Mouse (Mus musculus): ENCODE measurements around the gene Nkx2-5. TPM values are rescaled to one million over a fixed set of nuclear protein-coding genes. Genes with fewer than 3 reads are reported as not detected.

Nkx2-5 gene
- polyA plus RNA-seq, 1 experiment from 2014 or later = 1.8 TPM

GRCm38 (mm10) chr17:26795386-26795785 is 49.4 kb downstream of the Nkx2-5 start:
- 76% methylated on average over 7 of the region's 7 CpGs for WGBS
- no peak for DNase-seq (ENCODE audit: low spot score)
- Histone ChIP-seq H3K9me3 (replicated peaks; ENCODE audit: control insufficient read depth, low read length) (no peaks in the 10 kb centered on the region), H3K4me3 (ENCODE audit: low read depth, low read length) (no peak overlapping the region), H3K27me3 (ENCODE audit: control insufficient read depth, insufficient read depth, low read length) (no peaks in the 10 kb centered on the region), H3K9ac (replicated peaks; ENCODE audit: low read length) (no peak overlapping the region), H3K36me3 (replicated peaks; ENCODE audit: control insufficient read depth, insufficient read depth, low read depth, low read length) (peaks cover 3% of the 10 kb centered on the region; the same call in 1 of the 2 replicates), H3K4me2 (ENCODE audit: low read depth, low read length) (no peak overlapping the region), H3K4me1 (ENCODE audit: control insufficient read depth, insufficient read depth, low read length) (no peaks in the 10 kb centered on the region), H3K27ac (replicated peaks; ENCODE audit: low read depth, low read length) (no peak overlapping the region)
- no peak for ATAC-seq (replicated peaks; ENCODE audit: insufficient number of reproducible peaks, low FRiP score, low TSS enrichment, low read depth)

GRCm38 (mm10) chr17:26794744-26795143 is 50.1 kb downstream of the Nkx2-5 start:
- H3K27me3 ChIP-seq (ENCODE audit: control insufficient read depth, insufficient read depth, low read length) = no peaks in the 10 kb centered on the region
- H3K36me3 ChIP-seq (replicated peaks; ENCODE audit: control insufficient read depth, insufficient read depth, low read depth, low read length) = peaks cover 3% of the 10 kb centered on the region; the same call in 1 of the 2 replicates
- no peaks in the 10 kb centered on the region for H3K4me1 ChIP-seq (ENCODE audit: control insufficient read depth, insufficient read depth, low read length)
- ATAC-seq (replicated peaks; ENCODE audit: insufficient number of reproducible peaks, low FRiP score, low TSS enrichment, low read depth) (no peak), DNase-seq (ENCODE audit: low spot score) (peak; percentile 52)
- no peak overlapping the region for H3K4me3 ChIP-seq (ENCODE audit: low read depth, low read length)
- H3K27ac ChIP-seq (replicated peaks; ENCODE audit: low read depth, low read length) = no peak overlapping the region
- WGBS = 22% methylated on average over 3 of the region's 3 CpGs
- no peak overlapping the region for H3K9ac ChIP-seq (replicated peaks; ENCODE audit: low read length)
- H3K9me3 ChIP-seq (replicated peaks; ENCODE audit: control insufficient read depth, low read length) = no peaks in the 10 kb centered on the region
- no peak overlapping the region for H3K4me2 ChIP-seq (ENCODE audit: low read depth, low read length)

GRCm38 (mm10) chr17:26793068-26793765 is 51.6 kb downstream of the Nkx2-5 start:
- WGBS = 81% methylated on average over 5 of the region's 5 CpGs
- Histone ChIP-seq H3K9me3 (replicated peaks; ENCODE audit: control insufficient read depth, low read length) (no peaks in the 10 kb centered on the region), H3K27me3 (ENCODE audit: control insufficient read depth, insufficient read depth, low read length) (no peaks in the 10 kb centered on the region), H3K27ac (replicated peaks; ENCODE audit: low read depth, low read length) (no peak overlapping the region), H3K36me3 (replicated peaks; ENCODE audit: control insufficient read depth, insufficient read depth, low read depth, low read length) (peaks cover 3% of the 10 kb centered on the region; the same call in 1 of the 2 replicates), H3K9ac (replicated peaks; ENCODE audit: low read length) (no peak overlapping the region), H3K4me2 (ENCODE audit: low read depth, low read length) (no peak overlapping the region), H3K4me1 (ENCODE audit: control insufficient read depth, insufficient read depth, low read length) (no peaks in the 10 kb centered on the region), H3K4me3 (ENCODE audit: low read depth, low read length) (no peak overlapping the region)
- DNase-seq (ENCODE audit: low spot score) (no peak), ATAC-seq (replicated peaks; ENCODE audit: insufficient number of reproducible peaks, low FRiP score, low TSS enrichment, low read depth) (no peak)

GRCm38 (mm10) chr17:26792096-26792495 is 52.7 kb downstream of the Nkx2-5 start:
- no peak overlapping the region for H3K9ac ChIP-seq (replicated peaks; ENCODE audit: low read length)
- H3K36me3 ChIP-seq (replicated peaks; ENCODE audit: control insufficient read depth, insufficient read depth, low read depth, low read length) = peaks cover 3% of the 10 kb centered on the region; the same call in 1 of the 2 replicates
- no peaks in the 10 kb centered on the region for H3K27me3 ChIP-seq (ENCODE audit: control insufficient read depth, insufficient read depth, low read length)
- H3K4me1 ChIP-seq (ENCODE audit: control insufficient read depth, insufficient read depth, low read length) = no peaks in the 10 kb centered on the region
- H3K9me3 ChIP-seq (replicated peaks; ENCODE audit: control insufficient read depth, low read length) = no peaks in the 10 kb centered on the region
- H3K27ac ChIP-seq (replicated peaks; ENCODE audit: low read depth, low read length) = no peak overlapping the region
- no peak for ATAC-seq (replicated peaks; ENCODE audit: insufficient number of reproducible peaks, low FRiP score, low TSS enrichment, low read depth)
- H3K4me3 ChIP-seq (ENCODE audit: low read depth, low read length) = no peak overlapping the region
- WGBS = 88% methylated on average over 15 of the region's 15 CpGs
- no peak overlapping the region for H3K4me2 ChIP-seq (ENCODE audit: low read depth, low read length)
- no peak for DNase-seq (ENCODE audit: low spot score)

GRCm38 (mm10) chr17:26791580-26791979 is 53.2 kb downstream of the Nkx2-5 start:
- H3K36me3 ChIP-seq (replicated peaks; ENCODE audit: control insufficient read depth, insufficient read depth, low read depth, low read length) = peaks cover 3% of the 10 kb centered on the region; the same call in 1 of the 2 replicates
- H3K9ac ChIP-seq (replicated peaks; ENCODE audit: low read length) = no peak overlapping the region
- no peak overlapping the region for H3K27ac ChIP-seq (replicated peaks; ENCODE audit: low read depth, low read length)
- WGBS = 77% methylated on average over 7 of the region's 7 CpGs
- no peak for ATAC-seq (replicated peaks; ENCODE audit: insufficient number of reproducible peaks, low FRiP score, low TSS enrichment, low read depth)
- H3K27me3 ChIP-seq (ENCODE audit: control insufficient read depth, insufficient read depth, low read length) = no peaks in the 10 kb centered on the region
- no peak overlapping the region for H3K4me2 ChIP-seq (ENCODE audit: low read depth, low read length)
- no peaks in the 10 kb centered on the region for H3K9me3 ChIP-seq (replicated peaks; ENCODE audit: control insufficient read depth, low read length)
- H3K4me1 ChIP-seq (ENCODE audit: control insufficient read depth, insufficient read depth, low read length) = no peaks in the 10 kb centered on the region
- no peak overlapping the region for H3K4me3 ChIP-seq (ENCODE audit: low read depth, low read length)
- DNase-seq (ENCODE audit: low spot score) = no peak

GRCm38 (mm10) chr17:26790269-26791214 is 54.3 kb downstream of the Nkx2-5 start:
- 91% methylated on average over 11 of the region's 11 CpGs for WGBS
- H3K36me3 ChIP-seq (replicated peaks; ENCODE audit: control insufficient read depth, insufficient read depth, low read depth, low read length) = peaks cover 4% of the 10 kb centered on the region; the same call in 1 of the 2 replicates
- no peak for ATAC-seq (replicated peaks; ENCODE audit: insufficient number of reproducible peaks, low FRiP score, low TSS enrichment, low read depth)

GRCm38 (mm10) chr17:26789460-26790268 is 55.1 kb downstream of the Nkx2-5 start:
- Histone ChIP-seq H3K9me3 (replicated peaks; ENCODE audit: control insufficient read depth, low read length) (no peaks in the 10 kb centered on the region), H3K4me1 (ENCODE audit: control insufficient read depth, insufficient read depth, low read length) (no peaks in the 10 kb centered on the region), H3K27me3 (ENCODE audit: control insufficient read depth, insufficient read depth, low read length) (no peaks in the 10 kb centered on the region), H3K4me3 (ENCODE audit: low read depth, low read length) (no peak overlapping the region), H3K36me3 (replicated peaks; ENCODE audit: control insufficient read depth, insufficient read depth, low read depth, low read length) (peaks cover 5% of the 10 kb centered on the region; the same call in 1 of the 2 replicates), H3K4me2 (ENCODE audit: low read depth, low read length) (no peak overlapping the region), H3K9ac (replicated peaks; ENCODE audit: low read length) (no peak overlapping the region), H3K27ac (replicated peaks; ENCODE audit: low read depth, low read length) (no peak overlapping the region)
- ATAC-seq (replicated peaks; ENCODE audit: insufficient number of reproducible peaks, low FRiP score, low TSS enrichment, low read depth) (no peak), DNase-seq (ENCODE audit: low spot score) (no peak)
- WGBS = 94% methylated on average over 8 of the region's 8 CpGs

More at GRCm38 (mm10) chr17:26790269-26791214, 54.3 kb downstream of the Nkx2-5 start:
- no peak overlapping the region for H3K27ac ChIP-seq (replicated peaks; ENCODE audit: low read depth, low read length)
- no peak overlapping the region for H3K4me3 ChIP-seq (ENCODE audit: low read depth, low read length)
- H3K27me3 ChIP-seq (ENCODE audit: control insufficient read depth, insufficient read depth, low read length) = no peaks in the 10 kb centered on the region
- H3K9ac ChIP-seq (replicated peaks; ENCODE audit: low read length) = no peak overlapping the region
- H3K4me2 ChIP-seq (ENCODE audit: low read depth, low read length) = no peak overlapping the region
- no peak for DNase-seq (ENCODE audit: low spot score)
- H3K4me1 ChIP-seq (ENCODE audit: control insufficient read depth, insufficient read depth, low read length) = no peaks in the 10 kb centered on the region
- H3K9me3 ChIP-seq (replicated peaks; ENCODE audit: control insufficient read depth, low read length) = no peaks in the 10 kb centered on the region
